Mouse (Mus musculus) MEL (cell line): ENCODE data around the gene Kctd17. TPM values are rescaled to one million over a fixed set of nuclear protein-coding genes. Genes with fewer than 3 reads are reported as not detected.

ENCODE experiments used
- DNase-seq: peaks from one replicate; pipeline ENCODE4 v3.0.0; 2011; ENCODE audit warnings: low read depth, low spot score
- H3K27ac ChIP-seq: 2 replicates; pipeline ENCODE4 v1.5.1; 2012; ENCODE audit warnings: low read depth, mild to moderate bottlenecking, control low read depth, low read length, moderate library complexity; ENCODE audit not compliant: control insufficient read depth
- H3K27me3 ChIP-seq, 2 experiments: fragments of 150-350 bp in 1 of 2; sonication (generic) in 1 of 2; 2 replicates each; pipeline ENCODE4 v1.6.1; 2012; ENCODE audit warnings: low read length in 2 of 2, mild to moderate bottlenecking in 2 of 2, improper control_type of control experiment in 1 of 2, moderate library complexity in 1 of 2; ENCODE audit not compliant: insufficient read depth in 2 of 2, control insufficient read depth in 1 of 2
- H3K36me3 ChIP-seq, 2 experiments: 2 replicates each; pipeline ENCODE4 v1.6.1; 2012 to 2014; ENCODE audit warnings: low read length in 2 of 2, improper control_type of control experiment in 1 of 2, inconsistent platforms in 1 of 2, mild to moderate bottlenecking in 1 of 2; ENCODE audit not compliant: insufficient read depth in 2 of 2, control insufficient read depth in 1 of 2
- H3K4me1 ChIP-seq, 2 experiments: fragments of 150-350 bp in 1 of 2; sonication (generic) in 1 of 2; 2 replicates each; pipeline ENCODE4 v1.6.1; 2012; ENCODE audit warnings: low read length in 2 of 2, improper control_type of control experiment in 1 of 2, mild to moderate bottlenecking in 1 of 2; ENCODE audit not compliant: insufficient read depth in 2 of 2, control insufficient read depth in 1 of 2
- H3K4me3 ChIP-seq, 2 experiments: fragments of 150-350 bp in 1 of 2; sonication (generic) in 1 of 2; 2 replicates each; pipeline ENCODE4 v1.5.1; 2012; ENCODE audit warnings: low read depth in 2 of 2, low read length in 2 of 2, mild to moderate bottlenecking in 2 of 2, moderate library complexity in 2 of 2, control low read depth in 1 of 2, improper control_type of control experiment in 1 of 2; ENCODE audit not compliant: control insufficient read depth in 1 of 2, insufficient read depth in 1 of 2
- H3K79me2 ChIP-seq: 2 replicates; pipeline ENCODE4 v1.6.1; 2012; ENCODE audit warnings: mild to moderate bottlenecking, low read length, moderate library complexity; ENCODE audit not compliant: control insufficient read depth, poor library complexity, insufficient read depth
- H3K9ac ChIP-seq: 2 replicates; pipeline ENCODE4 v1.6.1; 2012; ENCODE audit warnings: low read depth, mild to moderate bottlenecking, control low read depth, low read length, moderate library complexity; ENCODE audit not compliant: control insufficient read depth, poor library complexity, severe bottlenecking
- H3K9me3 ChIP-seq: fragments of 150-350 bp; sonication (generic); replicated peaks from 2 replicates; pipeline ENCODE4 v1.6.1; 2012; ENCODE audit warnings: mild to moderate bottlenecking, low read length, improper control_type of control experiment, moderate library complexity; ENCODE audit not compliant: insufficient read depth
- CTCF ChIP-seq, 3 experiments: IDR thresholded peaks in 2 of 3; conservative IDR thresholded peaks in 1 of 3; 2 replicates each; pipeline ENCODE4 v1.5.1; 2011 to 2012; ENCODE audit warnings: low read length in 3 of 3, low read depth in 2 of 3, mild to moderate bottlenecking in 2 of 3, improper control_type of control experiment in 1 of 3, inconsistent platforms in 1 of 3, mixed read lengths in 1 of 3, moderate library complexity in 1 of 3; ENCODE audit not compliant: control insufficient read depth in 1 of 3, insufficient read depth in 1 of 3, poor library complexity in 1 of 3, severe bottlenecking in 1 of 3
- ETS1 ChIP-seq: IDR thresholded peaks from 2 replicates; pipeline ENCODE4 v1.6.1; 2012; ENCODE audit warnings: low read depth, mild to moderate bottlenecking, inconsistent platforms, low read length, improper control_type of control experiment, moderate library complexity
- HCFC1 ChIP-seq: IDR thresholded peaks from 2 replicates; pipeline ENCODE4 v1.6.1; 2012; ENCODE audit warnings: low read depth, mild to moderate bottlenecking, inconsistent platforms, low read length, improper control_type of control experiment, moderate library complexity
- MXI1 ChIP-seq: IDR thresholded peaks from 2 replicates; pipeline ENCODE4 v1.6.1; 2011; ENCODE audit warnings: mild to moderate bottlenecking, low read depth, low read length, improper control_type of control experiment
- NRF1 ChIP-seq: IDR thresholded peaks from 2 replicates; pipeline ENCODE4 v1.6.1; 2014; ENCODE audit warnings: low read depth, mild to moderate bottlenecking, inconsistent platforms, low read length, improper control_type of control experiment, moderate library complexity; ENCODE audit not compliant: poor library complexity, insufficient read depth, severe bottlenecking
- RAD21 ChIP-seq: IDR thresholded peaks from 2 replicates; pipeline ENCODE4 v1.6.1; 2011; ENCODE audit warnings: mild to moderate bottlenecking, low read depth, low read length, improper control_type of control experiment
- RCOR1 ChIP-seq: IDR thresholded peaks from 2 replicates; pipeline ENCODE4 v1.6.1; 2012; ENCODE audit warnings: low read depth, mild to moderate bottlenecking, inconsistent platforms, low read length, improper control_type of control experiment
- UBTF ChIP-seq: IDR thresholded peaks from 2 replicates; pipeline ENCODE4 v1.6.1; 2012; ENCODE audit warnings: low read depth, mild to moderate bottlenecking, inconsistent platforms, low read length, improper control_type of control experiment, moderate library complexity, borderline replicate concordance; ENCODE audit not compliant: insufficient read depth
- USF1 ChIP-seq: IDR thresholded peaks from 2 replicates; pipeline ENCODE4 v1.6.1; 2014; ENCODE audit warnings: low read depth, mild to moderate bottlenecking, inconsistent platforms, low read length, improper control_type of control experiment, moderate library complexity
- ZMIZ1 ChIP-seq: IDR thresholded peaks from 2 replicates; pipeline ENCODE4 v1.6.1; 2012; ENCODE audit warnings: low read depth, mild to moderate bottlenecking, inconsistent platforms, low read length, improper control_type of control experiment, moderate library complexity
- polyA plus RNA-seq, 2 experiments: library from polyadenylated mRNA; stranded (reverse) in 1 of 2; unstranded in 1 of 2; fragments of >175 nt in 1 of 2; fragments of >200 nt in 1 of 2; gene quantifications; 2 replicates each; pipeline versions ENCODE4 v1.2.1 to v1.2.4; 2012; ENCODE audit warnings: low replicate concordance in 2 of 2, low read depth in 1 of 2; ENCODE audit not compliant: insufficient read length in 2 of 2, insufficient read depth in 1 of 2, missing spikeins in 1 of 2
- total RNA-seq: library from RNA; depleted of rRNA; stranded (reverse); fragments of 300-350 nt; gene quantifications from 2 replicates; pipeline ENCODE4 v1.2.3, GENCODE M21; 2012

The Kctd17 gene
- total and polyA plus RNA-seq, 3 experiments = not detected

DNA sequence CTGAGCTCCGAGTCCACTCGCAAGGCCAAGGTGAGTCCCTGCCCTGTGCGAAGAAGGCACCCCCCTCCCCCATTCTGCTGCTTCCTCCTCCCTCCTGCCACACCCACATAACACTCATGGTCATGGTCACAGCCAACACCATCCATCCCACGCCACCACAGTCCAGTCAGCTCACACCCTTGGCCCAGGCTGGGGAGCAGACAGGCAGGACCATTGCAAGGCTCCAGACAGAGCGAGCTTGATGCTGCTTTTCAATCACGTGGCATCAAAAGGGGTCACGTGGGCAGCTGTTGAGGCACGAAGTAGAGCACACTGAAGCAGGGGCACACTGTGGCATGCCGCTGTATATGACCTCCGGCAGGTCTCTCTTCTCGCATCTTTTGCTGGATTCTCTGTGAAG, 7.3 kb downstream of the Kctd17 start:
- H3K9ac ChIP-seq = no peak overlapping the region
- no peak overlapping the region for H3K4me3 ChIP-seq
- H3K27me3 ChIP-seq = no peaks in the 10 kb centered on the region
- no peaks in the 10 kb centered on the region for H3K79me2 ChIP-seq
- no peak for DNase-seq
- peaks cover 13 to 21% of the 10 kb centered on the region in 2 experiments for H3K4me1 ChIP-seq
- H3K36me3 ChIP-seq = peaks cover 0 to 7% of the 10 kb centered on the region in 2 experiments; a peak in 2 of 4 replicates
- no peaks in the 10 kb centered on the region for H3K9me3 ChIP-seq
- H3K27ac ChIP-seq = no peak overlapping the region
- TF ChIP-seq USF1 = 0 out of 2 replicates have a peak, but pooled peaks have one; percentile 21
- TF ChIP-seq UBTF = no peak

DNA sequence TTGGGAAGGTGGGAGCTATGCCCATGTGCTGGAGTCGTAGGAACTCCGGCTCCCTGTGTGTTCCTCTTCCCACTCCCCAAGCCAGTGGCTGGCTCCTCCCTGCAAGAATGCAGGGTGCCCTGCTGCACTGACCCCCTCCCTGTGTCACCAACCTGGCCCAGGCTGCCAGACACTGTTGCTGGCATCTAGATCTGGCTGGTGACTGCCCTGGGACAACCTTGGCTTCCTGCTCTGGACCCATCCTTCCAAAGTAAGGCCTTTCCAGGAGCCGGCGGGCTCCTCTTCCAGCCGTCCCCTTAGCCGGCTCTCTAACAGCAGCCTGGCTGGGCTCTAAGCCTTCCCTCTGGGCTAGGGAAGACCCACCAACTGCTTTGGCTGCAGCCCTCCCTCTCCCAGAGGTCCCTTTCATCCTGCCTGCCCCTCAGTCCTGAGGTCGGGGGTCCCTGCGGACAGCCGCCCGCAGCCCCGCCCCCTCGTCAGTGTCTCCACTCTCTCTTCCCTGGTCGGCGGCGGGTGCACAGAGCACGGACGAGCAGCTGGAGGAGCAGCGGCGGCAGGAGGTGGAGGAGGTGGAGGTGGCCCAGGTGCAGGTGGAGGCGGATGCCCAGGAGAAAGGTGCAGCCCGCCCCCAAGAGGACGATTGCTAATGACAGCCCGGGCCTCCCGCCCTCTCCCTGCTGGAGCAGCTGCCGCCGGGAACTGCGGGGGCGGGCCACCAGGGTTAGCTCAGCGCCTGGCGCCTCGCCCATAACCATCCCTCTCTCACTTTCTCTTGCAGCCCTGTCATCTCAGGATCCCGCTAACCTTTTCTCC, 8.2 kb downstream of the Kctd17 start:
- no peaks in the 10 kb centered on the region for H3K27me3 ChIP-seq
- peak; percentile 82 for DNase-seq
- no peak overlapping the region; the same call in 1 of the 2 replicates for H3K27ac ChIP-seq
- no peaks in the 10 kb centered on the region for H3K9me3 ChIP-seq
- TF ChIP-seq USF1 (no peak), RCOR1 (no peak), MXI1 (0 out of 2 replicates have a peak, but pooled peaks have one; percentile 28), ETS1 (peak; percentile 74), NRF1 (no peak), ZMIZ1 (no peak), HCFC1 (no peak), CTCF (IDR thresholded peaks at IDR 0.05 in 2 of 3, conservative IDR thresholded peaks at IDR 0.05 in 1 of 3; ENCODE audit: control insufficient read depth in 1 of 3, insufficient read depth in 1 of 3, low read depth in 2 of 3, low read length in 3 of 3, poor library complexity in 1 of 3, severe bottlenecking in 1 of 3) (peak in 1 of 3 experiments; percentile 44; a peak in 2 of 6 replicates), RAD21 (no peak)
- H3K4me1 ChIP-seq = peaks cover 13 to 21% of the 10 kb centered on the region in 2 experiments
- peak overlapping the region; percentile 33 for H3K9ac ChIP-seq
- H3K36me3 ChIP-seq = peaks cover 0 to 7% of the 10 kb centered on the region in 2 experiments; a peak in 2 of 4 replicates
- H3K79me2 ChIP-seq = no peaks in the 10 kb centered on the region
- H3K4me3 ChIP-seq = peak overlapping the region; percentile 41 to 48; a peak in 3 of 4 replicates
